Mouse (Mus musculus): Measurements from ENCODE around the gene Srd5a1. TPM values are rescaled to one million over a fixed set of nuclear protein-coding genes. Genes with fewer than 3 reads are reported as not detected.
A peak's percentile ranks its signal among the peaks of the same experiment; 100 is the strongest.

Gene Srd5a1
- total and polyA plus RNA-seq, 2 experiments: 41.9 to 86.4 TPM

DNA sequence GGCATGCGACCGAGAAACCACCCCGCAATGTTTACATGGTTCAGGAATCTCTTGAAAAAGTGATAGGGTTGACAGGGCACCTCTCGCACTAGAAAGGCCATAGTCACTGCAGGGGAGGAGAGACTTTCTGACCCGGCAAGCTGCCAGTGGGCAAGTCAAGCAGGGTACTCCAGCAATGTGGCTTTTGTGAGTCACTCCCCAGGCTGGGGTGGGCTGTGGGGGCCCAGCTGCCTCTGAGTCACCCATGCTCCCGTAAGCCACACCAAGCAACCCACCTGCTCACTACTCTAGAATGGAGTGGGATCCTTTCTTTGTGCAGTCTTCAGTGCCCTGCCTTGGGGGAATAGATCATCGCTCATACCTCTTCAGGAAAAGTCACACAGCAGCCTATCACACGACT is 17.8 kb downstream of the Srd5a1 start:
- H3K4me3 ChIP-seq (ENCODE audit: insufficient read depth, low read depth, low read length): no peak overlapping the region
- no peak overlapping the region for H3K27ac ChIP-seq (replicated peaks; ENCODE audit: insufficient read depth, low read depth, low read length)
- 82% methylated on average over 8 of the region's 8 CpGs for WGBS
- no peaks in the 10 kb centered on the region for H3K27me3 ChIP-seq (ENCODE audit: control insufficient read depth, insufficient read depth, low read length)
- DNase-seq (ENCODE audit: extremely low read depth, low read depth, low spot score): no peak
- H3K4me1 ChIP-seq (ENCODE audit: control insufficient read depth, insufficient read depth, low read length): peaks cover 9% of the 10 kb centered on the region; the same call in 1 of the 2 replicates
- TF ChIP-seq POLR2A (IDR thresholded peaks at IDR 0.05; ENCODE audit: extremely low read depth, insufficient read depth, low read length) (no peak), CTCF (IDR thresholded peaks at IDR 0.05; ENCODE audit: low read depth, low read length) (no peak)
- no peak overlapping the region for H3K9ac ChIP-seq (ENCODE audit: low read depth, low read length)
- H3K36me3 ChIP-seq (ENCODE audit: control insufficient read depth, insufficient read depth, low read length): peaks cover 14% of the 10 kb centered on the region
- H3K79me2 ChIP-seq (ENCODE audit: control insufficient read depth, insufficient read depth, low read length): no peaks in the 10 kb centered on the region

DNA sequence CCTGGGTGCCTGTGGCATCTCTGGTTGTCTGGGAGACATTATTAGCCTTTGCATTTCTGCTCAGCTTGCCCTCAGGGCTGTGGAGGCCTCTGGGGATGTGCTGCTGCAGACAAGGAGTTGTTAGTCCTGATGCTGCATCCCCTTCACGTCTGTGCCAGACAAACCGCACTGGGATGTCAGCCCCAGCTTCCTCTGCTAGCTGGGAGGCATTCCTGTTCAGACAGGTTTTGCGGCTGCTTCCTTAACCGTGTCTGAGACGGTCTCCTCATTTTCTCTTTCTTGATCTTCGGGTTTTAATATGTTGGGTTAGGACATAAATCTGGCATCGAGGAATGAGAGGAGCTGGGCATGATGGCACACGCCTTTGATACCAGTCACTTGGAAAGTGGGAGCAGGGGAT is 19.0 kb downstream of the Srd5a1 start:
- Histone ChIP-seq H3K27ac (replicated peaks; ENCODE audit: insufficient read depth, low read depth, low read length) (no peak overlapping the region), H3K36me3 (ENCODE audit: control insufficient read depth, insufficient read depth, low read length) (peaks cover 9% of the 10 kb centered on the region), H3K4me3 (ENCODE audit: insufficient read depth, low read depth, low read length) (no peak overlapping the region), H3K9ac (ENCODE audit: low read depth, low read length) (no peak overlapping the region), H3K4me1 (ENCODE audit: control insufficient read depth, insufficient read depth, low read length) (peaks cover 5% of the 10 kb centered on the region; the same call in 1 of the 2 replicates), H3K27me3 (ENCODE audit: control insufficient read depth, insufficient read depth, low read length) (no peaks in the 10 kb centered on the region), H3K79me2 (ENCODE audit: control insufficient read depth, insufficient read depth, low read length) (no peaks in the 10 kb centered on the region)
- no peak for DNase-seq (ENCODE audit: extremely low read depth, low read depth, low spot score)
- WGBS: 94% methylated on average over 8 of the region's 8 CpGs
- TF ChIP-seq POLR2A (IDR thresholded peaks at IDR 0.05; ENCODE audit: extremely low read depth, insufficient read depth, low read length): no peak
- TF ChIP-seq CTCF (IDR thresholded peaks at IDR 0.05; ENCODE audit: low read depth, low read length): no peak

DNA sequence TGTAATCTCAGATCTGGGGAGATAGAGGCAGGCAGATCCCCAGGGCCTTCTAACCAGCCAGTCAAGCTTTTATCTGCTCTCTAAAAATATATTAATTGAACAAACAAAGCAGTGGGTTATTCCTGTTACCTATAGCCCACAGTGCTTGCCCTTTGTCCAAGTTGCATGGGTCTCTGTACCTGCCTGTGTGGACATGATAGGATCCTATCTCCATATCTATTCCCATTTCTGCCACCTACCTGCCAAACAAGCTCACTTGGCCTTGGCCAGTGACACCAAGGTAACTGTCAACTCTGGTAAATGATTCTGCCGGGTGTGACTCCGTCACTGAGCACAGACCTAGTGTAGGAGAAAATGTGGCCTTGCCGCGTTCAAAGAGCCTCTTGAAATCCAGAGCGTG is 19.9 kb downstream of the Srd5a1 start:
- peak; percentile 66 for DNase-seq (ENCODE audit: extremely low read depth, low read depth, low spot score)
- H3K36me3 ChIP-seq (ENCODE audit: control insufficient read depth, insufficient read depth, low read length): peaks cover 11% of the 10 kb centered on the region; the same call in 1 of the 2 replicates
- H3K79me2 ChIP-seq (ENCODE audit: control insufficient read depth, insufficient read depth, low read length): no peaks in the 10 kb centered on the region
- 72% methylated on average over 5 of the region's 5 CpGs for WGBS
- no peak for TF ChIP-seq POLR2A (IDR thresholded peaks at IDR 0.05; ENCODE audit: extremely low read depth, insufficient read depth, low read length)
- TF ChIP-seq CTCF (IDR thresholded peaks at IDR 0.05; ENCODE audit: low read depth, low read length): no peak
- peaks cover 5% of the 10 kb centered on the region; the same call in 1 of the 2 replicates for H3K4me1 ChIP-seq (ENCODE audit: control insufficient read depth, insufficient read depth, low read length)
- no peaks in the 10 kb centered on the region for H3K27me3 ChIP-seq (ENCODE audit: control insufficient read depth, insufficient read depth, low read length)
- H3K9ac ChIP-seq (ENCODE audit: low read depth, low read length): no peak overlapping the region
- no peak overlapping the region for H3K27ac ChIP-seq (replicated peaks; ENCODE audit: insufficient read depth, low read depth, low read length)
- H3K4me3 ChIP-seq (ENCODE audit: insufficient read depth, low read depth, low read length): no peak overlapping the region

GRCm38 (mm10) chr13:69588263-69588662 is 23.0 kb downstream of the Srd5a1 start:
- Histone ChIP-seq H3K9ac (ENCODE audit: low read depth, low read length) (no peak overlapping the region), H3K27ac (replicated peaks; ENCODE audit: insufficient read depth, low read depth, low read length) (no peak overlapping the region), H3K36me3 (ENCODE audit: control insufficient read depth, insufficient read depth, low read length) (peaks cover 7% of the 10 kb centered on the region; the same call in 1 of the 2 replicates), H3K79me2 (ENCODE audit: control insufficient read depth, insufficient read depth, low read length) (no peaks in the 10 kb centered on the region), H3K27me3 (ENCODE audit: control insufficient read depth, insufficient read depth, low read length) (no peaks in the 10 kb centered on the region), H3K4me1 (ENCODE audit: control insufficient read depth, insufficient read depth, low read length) (peaks cover 5% of the 10 kb centered on the region; the same call in 1 of the 2 replicates), H3K4me3 (ENCODE audit: insufficient read depth, low read depth, low read length) (no peak overlapping the region)
- WGBS: 57% methylated on average over 6 of the region's 6 CpGs
- TF ChIP-seq POLR2A (IDR thresholded peaks at IDR 0.05; ENCODE audit: extremely low read depth, insufficient read depth, low read length) (no peak), CTCF (IDR thresholded peaks at IDR 0.05; ENCODE audit: low read depth, low read length) (no peak)
- peak; percentile 55 for DNase-seq (ENCODE audit: extremely low read depth, low read depth, low spot score)

DNA sequence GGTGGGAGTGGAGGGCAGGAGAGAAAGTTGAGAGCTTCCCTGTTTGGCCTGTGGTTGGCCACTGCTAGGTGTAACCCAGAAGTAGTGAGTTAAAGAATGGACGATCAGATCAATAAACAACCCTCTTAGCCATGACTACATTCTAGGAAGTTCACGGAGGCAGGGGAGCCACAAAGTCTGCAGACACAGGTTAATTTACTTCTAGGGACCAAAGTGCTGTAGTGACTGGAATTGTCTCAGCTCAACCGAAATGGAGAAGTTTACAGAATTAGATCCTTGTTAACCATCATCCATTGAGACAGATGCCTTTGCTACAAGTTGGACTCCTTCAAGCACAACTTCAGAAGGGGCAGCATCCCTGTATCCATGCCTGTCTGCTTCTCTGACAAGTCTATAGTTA is 23.4 kb downstream of the Srd5a1 start:
- Histone ChIP-seq H3K9ac (ENCODE audit: low read depth, low read length) (no peak overlapping the region), H3K27me3 (ENCODE audit: control insufficient read depth, insufficient read depth, low read length) (no peaks in the 10 kb centered on the region), H3K27ac (replicated peaks; ENCODE audit: insufficient read depth, low read depth, low read length) (no peak overlapping the region), H3K36me3 (ENCODE audit: control insufficient read depth, insufficient read depth, low read length) (peaks cover 7% of the 10 kb centered on the region; the same call in 1 of the 2 replicates), H3K4me1 (ENCODE audit: control insufficient read depth, insufficient read depth, low read length) (peaks cover 9% of the 10 kb centered on the region), H3K4me3 (ENCODE audit: insufficient read depth, low read depth, low read length) (no peak overlapping the region), H3K79me2 (ENCODE audit: control insufficient read depth, insufficient read depth, low read length) (no peaks in the 10 kb centered on the region)
- WGBS: 47% methylated on average over 3 of the region's 3 CpGs
- DNase-seq (ENCODE audit: extremely low read depth, low read depth, low spot score): no peak
- TF ChIP-seq CTCF (IDR thresholded peaks at IDR 0.05; ENCODE audit: low read depth, low read length) (no peak), POLR2A (IDR thresholded peaks at IDR 0.05; ENCODE audit: extremely low read depth, insufficient read depth, low read length) (no peak)

DNA sequence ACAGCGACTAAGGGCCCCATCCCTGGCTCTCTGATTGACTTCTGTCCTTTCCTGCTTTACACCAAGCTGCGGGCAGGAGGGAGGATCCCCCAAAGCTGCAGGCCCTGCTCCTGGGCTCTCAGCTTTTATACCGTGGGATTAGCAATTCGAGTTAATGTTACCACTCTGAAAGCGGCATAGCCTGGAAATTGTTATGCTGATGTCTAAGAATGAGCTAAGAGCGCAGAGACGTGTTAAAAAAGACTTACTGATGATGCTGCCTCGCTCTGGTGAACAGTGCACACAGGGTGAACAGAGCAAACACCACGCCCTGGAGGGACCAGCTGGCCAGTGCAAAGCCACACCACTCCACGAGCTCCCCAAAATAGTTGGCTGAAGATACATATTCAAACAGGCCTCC is 24.9 kb downstream of the Srd5a1 start:
- no peak overlapping the region for H3K27ac ChIP-seq (replicated peaks; ENCODE audit: insufficient read depth, low read depth, low read length)
- WGBS: 92% methylated on average over 10 of the region's 10 CpGs
- no peak for DNase-seq (ENCODE audit: extremely low read depth, low read depth, low spot score)

More for the DNA sequence above, 24.9 kb downstream of the Srd5a1 start:
- H3K9ac ChIP-seq (ENCODE audit: low read depth, low read length): no peak overlapping the region
- H3K27me3 ChIP-seq (ENCODE audit: control insufficient read depth, insufficient read depth, low read length): no peaks in the 10 kb centered on the region
- H3K4me1 ChIP-seq (ENCODE audit: control insufficient read depth, insufficient read depth, low read length): peaks cover 14% of the 10 kb centered on the region
- H3K4me3 ChIP-seq (ENCODE audit: insufficient read depth, low read depth, low read length): no peak overlapping the region
- no peaks in the 10 kb centered on the region for H3K79me2 ChIP-seq (ENCODE audit: control insufficient read depth, insufficient read depth, low read length)
- TF ChIP-seq CTCF (IDR thresholded peaks at IDR 0.05; ENCODE audit: low read depth, low read length): no peak
- no peak for TF ChIP-seq POLR2A (IDR thresholded peaks at IDR 0.05; ENCODE audit: extremely low read depth, insufficient read depth, low read length)
- peaks cover 5% of the 10 kb centered on the region; the same call in 1 of the 2 replicates for H3K36me3 ChIP-seq (ENCODE audit: control insufficient read depth, insufficient read depth, low read length)
